Mouse (Mus musculus): ENCODE measurements around the gene Gm17359.

Gene Gm17359

GRCm38 (mm10) chr3:79458651-79459275, 122.3 kb downstream of the Gm17359 start:
- intact Hi-C loops (cut with DNase I): no loop called here

GRCm38 (mm10) chr3:79469440-79469839, 133.0 kb downstream of the Gm17359 start:
- intact Hi-C loops (cut with DNase I): no loop called here

- intact Hi-C loops (cut with DNase I): no loop called here
These were observed 135.9 kb downstream of the Gm17359 start for GRCm38 (mm10) chr3:79472362-79472761.

GRCm38 (mm10) chr3:79474911-79475310, 138.4 kb downstream of the Gm17359 start:
- intact Hi-C loops (cut with DNase I): no loop called here

GRCm38 (mm10) chr3:79475980-79476379, 139.5 kb downstream of the Gm17359 start:
- intact Hi-C loops (cut with DNase I): no loop called here

- intact Hi-C loops (cut with DNase I): no loop called here
These were observed 141.9 kb downstream of the Gm17359 start for GRCm38 (mm10) chr3:79478400-79478799.

GRCm38 (mm10) chr3:79478880-79479279, 142.4 kb downstream of the Gm17359 start:
- intact Hi-C loops (cut with DNase I): no loop called here

- intact Hi-C loops (cut with DNase I): no loop called here
These were observed 148.0 kb downstream of the Gm17359 start for GRCm38 (mm10) chr3:79484286-79485063.

GRCm38 (mm10) chr3:79488025-79488424, 151.6 kb downstream of the Gm17359 start:
- intact Hi-C loops (cut with DNase I): no loop called here

- intact Hi-C loops (cut with DNase I): no loop called here
These were observed 153.6 kb downstream of the Gm17359 start for GRCm38 (mm10) chr3:79490102-79490501.

GRCm38 (mm10) chr3:79491614-79492013, 155.2 kb downstream of the Gm17359 start:
- intact Hi-C loops (cut with DNase I): no loop called here

- intact Hi-C loops (cut with DNase I): no loop called here
These were observed 156.6 kb downstream of the Gm17359 start for GRCm38 (mm10) chr3:79493064-79493463.

- intact Hi-C loops (cut with DNase I): no loop called here
These were observed 157.6 kb downstream of the Gm17359 start for GRCm38 (mm10) chr3:79494028-79494427.

- intact Hi-C loops (cut with DNase I): no loop called here
These were observed 158.7 kb downstream of the Gm17359 start for GRCm38 (mm10) chr3:79495151-79495550.

- intact Hi-C loops (cut with DNase I): no loop called here
These were observed 160.2 kb downstream of the Gm17359 start for GRCm38 (mm10) chr3:79496668-79497067.

GRCm38 (mm10) chr3:79500279-79500678, 163.8 kb downstream of the Gm17359 start:
- intact Hi-C loops (cut with DNase I): no loop called here

- intact Hi-C loops (cut with DNase I): no loop called here
These were observed 164.8 kb downstream of the Gm17359 start for GRCm38 (mm10) chr3:79501166-79501728.
